Mouse (Mus musculus) liver, postnatal 0 days (tissue): ENCODE measurements around the gene Arrdc2. TPM values are rescaled to one million over a fixed set of nuclear protein-coding genes. Genes with fewer than 3 reads are reported as not detected.

ENCODE experiments used
- ATAC-seq: fragments of 200-750 bp; cut with Nextera tagmentation; 2 replicates; pipeline ENCODE4 v1.8.0; 2017; ENCODE audit warnings: mild to moderate bottlenecking, moderate library complexity
- DNase-seq: peaks from one replicate; pipeline ENCODE4 v3.0.0-alpha.2; 2016
- H3K27ac ChIP-seq: fragments of 300-500 bp; sonication (generic); 2 replicates; pipeline ENCODE4 v1.5.1; 2014; ENCODE audit warnings: antibody characterized with exemption, moderate library complexity, mild to moderate bottlenecking, low read depth
- H3K27me3 ChIP-seq: fragments of 300-500 bp; sonication (generic); 2 replicates; pipeline ENCODE4 v1.6.1; 2014; ENCODE audit warnings: low read length, control low read depth, mixed read lengths; ENCODE audit not compliant: insufficient read depth
- H3K36me3 ChIP-seq: fragments of 300-500 bp; sonication (generic); replicated peaks from 2 replicates; pipeline ENCODE4 v1.6.1; 2014; ENCODE audit warnings: mild to moderate bottlenecking, control low read depth, low read length, moderate library complexity, mixed read lengths; ENCODE audit not compliant: insufficient read depth
- H3K4me1 ChIP-seq: fragments of 300-500 bp; sonication (generic); 2 replicates; pipeline ENCODE4 v1.6.1; 2014; ENCODE audit warnings: antibody characterized with exemption, mild to moderate bottlenecking, control low read depth; ENCODE audit not compliant: insufficient read depth
- H3K4me2 ChIP-seq: fragments of 300-500 bp; sonication (generic); 2 replicates; pipeline ENCODE4 v1.6.1; 2014; ENCODE audit warnings: low read depth, mild to moderate bottlenecking, low read length, moderate library complexity, mixed read lengths
- H3K4me3 ChIP-seq: fragments of 300-500 bp; sonication (generic); 2 replicates; pipeline ENCODE4 v1.5.1; 2014; ENCODE audit warnings: low read depth, low read length
- H3K9ac ChIP-seq: fragments of 300-500 bp; sonication (generic); replicated peaks from 2 replicates; pipeline ENCODE4 v1.6.1; 2014; ENCODE audit warnings: mild to moderate bottlenecking, moderate library complexity
- H3K9me3 ChIP-seq: fragments of 300-500 bp; sonication (generic); 2 replicates; pipeline ENCODE4 v1.6.1; 2016; ENCODE audit warnings: mild to moderate bottlenecking, control low read depth, low read length, mixed read lengths
- CTCF ChIP-seq: sonication (generic); IDR thresholded peaks from 2 replicates; pipeline ENCODE4 v1.5.1; 2016; ENCODE audit warnings: antibody characterized with exemption, low read depth
- EP300 ChIP-seq: IDR thresholded peaks from 2 replicates; pipeline ENCODE4 v1.6.1; 2016; ENCODE audit warnings: antibody characterized with exemption, low read depth, mild to moderate bottlenecking
- WGBS: fragments of 180-500 bp; shearing (Covaris S2); extraction: QIAGEN DNeasy Blood & Tissue Kit; methylation state at CpG from one replicate; pipeline ENCODE4 v1.1.7; 2014; ENCODE audit not compliant: insufficient replicate concordance; 5-methylcytosine and 5-hydroxymethylcytosine counted together
- polyA plus RNA-seq: library from polyadenylated mRNA; unstranded; fragments of >200 nt; fragmentation: Nextera tagmentation; extraction: Ambion mirVana; gene quantifications from 2 replicates; pipeline ENCODE4 v1.2.1, GENCODE M21; 2015

The Arrdc2 gene
- 6.1 and 6.2 TPM in 2 replicates for polyA plus RNA-seq

DNA sequence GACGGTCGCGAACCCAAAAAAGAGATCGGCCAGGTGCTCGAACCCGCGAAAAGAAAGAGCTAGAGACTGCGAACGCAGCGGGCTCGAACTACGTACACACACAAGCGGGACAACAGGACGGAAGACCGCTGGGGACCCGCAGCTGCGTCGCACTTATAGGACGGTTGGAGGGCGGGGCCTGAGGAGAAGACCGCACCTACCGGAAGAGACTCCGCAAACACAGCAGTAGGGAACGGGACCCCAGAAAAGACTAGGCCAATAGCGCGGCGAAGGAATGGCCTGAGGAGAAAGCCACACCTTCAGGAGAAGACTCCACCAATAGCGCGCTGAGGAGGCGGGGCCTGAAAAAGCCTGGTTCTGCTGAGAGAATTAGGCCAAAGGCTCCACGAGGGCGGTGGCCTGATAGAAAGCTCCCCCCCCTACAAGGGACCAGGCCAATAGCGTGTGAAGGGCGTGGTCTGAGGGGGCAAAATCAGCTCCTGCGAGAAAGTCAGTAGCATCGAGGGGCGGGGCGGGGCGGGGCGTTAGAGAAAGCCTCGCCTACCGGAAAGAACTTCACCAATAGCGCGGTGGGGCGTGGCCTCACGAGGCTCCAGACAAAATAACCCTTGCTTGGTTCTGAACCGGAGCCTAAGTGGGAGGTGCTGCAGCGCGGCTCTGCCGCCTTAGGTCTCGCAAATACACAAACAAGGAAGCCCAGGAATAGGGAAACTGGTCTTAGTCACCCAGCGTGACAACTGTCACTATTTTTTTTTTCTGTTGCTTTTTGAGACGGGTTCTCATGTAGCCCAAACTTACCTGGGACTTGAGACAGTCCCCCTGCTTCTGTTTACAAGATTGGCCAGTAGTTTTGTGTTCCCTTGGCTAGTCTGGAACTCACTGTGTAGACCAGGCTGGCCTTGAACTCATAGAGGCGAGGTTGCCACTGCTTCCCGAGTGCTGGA is at the start of gene Arrdc2:
Arrdc2 (minus strand) TSS at position 313 of the 944 bp plus-strand sequence.
- Histone ChIP-seq H3K4me3 (peak within 1 kb of the TSS; percentile 71), H3K4me2 (peak within 1 kb of the TSS; percentile 94), H3K27me3 (no peaks in the 10 kb centered on the region), H3K36me3 (peaks cover 15% of the 10 kb centered on the region), H3K9me3 (no peaks in the 10 kb centered on the region), H3K4me1 (peaks cover 44% of the 10 kb centered on the region), H3K27ac (peak within 1 kb of the TSS; percentile 94), H3K9ac (peak within 1 kb of the TSS; percentile 81)
- peak; percentile 92 for ATAC-seq
- peak; percentile 100 for DNase-seq
- TF ChIP-seq EP300 (peak; percentile 74; the same call in 1 of the 2 replicates), CTCF (peak; percentile 8; the same call in 1 of the 2 replicates)
- 2% methylated on average over 55 of the region's 55 CpGs for WGBS

- 10% methylated on average over 16 of the region's 18 CpGs for WGBS
- TF ChIP-seq CTCF (no peak), EP300 (no peak)
- Histone ChIP-seq H3K27me3 (peaks cover 34% of the 10 kb centered on the region), H3K27ac (no peak overlapping the region), H3K4me1 (peaks cover 21% of the 10 kb centered on the region), H3K9ac (no peak overlapping the region), H3K9me3 (no peaks in the 10 kb centered on the region), H3K4me2 (no peak overlapping the region), H3K36me3 (no peaks in the 10 kb centered on the region), H3K4me3 (no peak overlapping the region)
- DNase-seq (peak; percentile 87), ATAC-seq (peak; percentile 57)
These were observed 48.1 kb upstream of the Arrdc2 start for GRCm38 (mm10) chr8:70887669-70888068.

DNA sequence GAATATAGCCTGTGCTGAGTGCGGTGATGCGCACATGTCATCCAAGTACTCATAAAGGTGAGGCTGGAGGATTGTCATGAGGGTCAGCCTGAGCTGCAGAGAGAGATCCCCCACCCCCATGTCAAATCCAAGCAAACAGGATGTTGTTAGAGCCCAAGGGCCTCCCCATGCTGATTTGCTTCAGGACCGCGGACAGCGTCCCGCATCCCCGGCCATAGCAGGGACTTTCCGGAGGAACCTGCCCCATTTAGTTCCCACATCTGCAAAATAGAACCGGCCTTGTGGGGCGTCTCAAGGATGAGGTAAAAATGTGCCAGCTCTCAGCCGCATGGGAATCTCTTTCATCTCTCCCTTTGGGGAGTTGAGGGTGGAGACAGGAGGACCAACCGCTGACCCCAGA is 46.1 kb upstream of the Arrdc2 start:
- ATAC-seq (no peak), DNase-seq (peak; percentile 67)
- peaks cover 8% of the 10 kb centered on the region for H3K4me1 ChIP-seq
- H3K4me3 ChIP-seq, result no peak overlapping the region
- H3K27ac ChIP-seq, result no peak overlapping the region
- TF ChIP-seq EP300 (no peak), CTCF (no peak)
- H3K9ac ChIP-seq, result no peak overlapping the region
- WGBS, result 14% methylated on average over 12 of the region's 12 CpGs
- H3K36me3 ChIP-seq, result no peaks in the 10 kb centered on the region
- H3K4me2 ChIP-seq, result no peak overlapping the region
- H3K9me3 ChIP-seq, result no peaks in the 10 kb centered on the region
- H3K27me3 ChIP-seq, result peaks cover 14% of the 10 kb centered on the region

DNA sequence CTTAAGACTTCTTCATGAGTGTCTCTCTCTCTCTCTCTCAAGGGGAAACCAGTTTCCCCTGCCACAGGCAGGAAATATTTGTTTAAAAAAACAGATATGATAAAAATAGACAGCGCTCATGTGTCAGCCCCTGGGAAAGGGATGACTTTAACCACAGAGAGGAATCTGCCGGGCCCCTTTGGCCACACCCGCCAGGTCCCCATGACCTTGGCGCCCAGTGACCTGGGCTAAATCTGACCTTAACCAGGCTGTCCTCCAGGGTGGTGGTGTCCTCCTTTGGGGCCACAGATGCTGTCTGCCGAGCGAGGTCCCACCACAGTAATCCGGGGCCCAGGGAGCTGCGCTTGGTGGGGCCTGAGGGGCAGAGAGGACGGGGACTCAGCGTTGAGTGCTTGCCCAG is 45.2 kb upstream of the Arrdc2 start:
- WGBS, result 49% methylated on average over 10 of the region's 10 CpGs
- ATAC-seq, result no peak
- DNase-seq, result no peak
- no peaks in the 10 kb centered on the region for H3K9me3 ChIP-seq
- no peak overlapping the region for H3K27ac ChIP-seq
- no peak overlapping the region for H3K9ac ChIP-seq
- no peak for TF ChIP-seq EP300
- no peak for TF ChIP-seq CTCF
- no peak overlapping the region for H3K4me2 ChIP-seq
- H3K4me3 ChIP-seq, result no peak overlapping the region
- peaks cover 8% of the 10 kb centered on the region for H3K4me1 ChIP-seq
- peaks cover 8% of the 10 kb centered on the region for H3K27me3 ChIP-seq
- no peaks in the 10 kb centered on the region for H3K36me3 ChIP-seq

GRCm38 (mm10) chr8:70884186-70884585 is 44.7 kb upstream of the Arrdc2 start:
- no peaks in the 10 kb centered on the region for H3K9me3 ChIP-seq
- no peak overlapping the region for H3K4me2 ChIP-seq
- peaks cover 6% of the 10 kb centered on the region for H3K27me3 ChIP-seq
- no peak overlapping the region for H3K9ac ChIP-seq
- ATAC-seq, result no peak
- H3K4me1 ChIP-seq, result peaks cover 8% of the 10 kb centered on the region
- WGBS, result 71% methylated on average over 4 of the region's 4 CpGs
- no peak for TF ChIP-seq CTCF
- TF ChIP-seq EP300, result no peak
- no peak overlapping the region for H3K4me3 ChIP-seq
- H3K27ac ChIP-seq, result no peak overlapping the region
- DNase-seq, result no peak
- H3K36me3 ChIP-seq, result no peaks in the 10 kb centered on the region

- WGBS, result 45% methylated on average over 11 of the region's 11 CpGs
- ATAC-seq (no peak), DNase-seq (no peak)
- H3K9me3 ChIP-seq, result no peaks in the 10 kb centered on the region
- no peak overlapping the region for H3K4me2 ChIP-seq
- no peak overlapping the region for H3K9ac ChIP-seq
- H3K27ac ChIP-seq, result no peak overlapping the region
- no peak for TF ChIP-seq EP300
- no peak for TF ChIP-seq CTCF
- no peaks in the 10 kb centered on the region for H3K36me3 ChIP-seq
- H3K4me1 ChIP-seq, result peaks cover 5% of the 10 kb centered on the region; the same call in 1 of the 2 replicates
- no peak overlapping the region for H3K4me3 ChIP-seq
- no peaks in the 10 kb centered on the region for H3K27me3 ChIP-seq
These were observed 41.0 kb upstream of the Arrdc2 start for GRCm38 (mm10) chr8:70880546-70880945.
